Mouse (Mus musculus): Measurements from ENCODE around the gene Nup35. TPM values are rescaled to one million over a fixed set of nuclear protein-coding genes. Genes with fewer than 3 reads are reported as not detected.

Gene Nup35
- polyA plus RNA-seq, 1 experiment from 2014 or later: 51.7 TPM

DNA sequence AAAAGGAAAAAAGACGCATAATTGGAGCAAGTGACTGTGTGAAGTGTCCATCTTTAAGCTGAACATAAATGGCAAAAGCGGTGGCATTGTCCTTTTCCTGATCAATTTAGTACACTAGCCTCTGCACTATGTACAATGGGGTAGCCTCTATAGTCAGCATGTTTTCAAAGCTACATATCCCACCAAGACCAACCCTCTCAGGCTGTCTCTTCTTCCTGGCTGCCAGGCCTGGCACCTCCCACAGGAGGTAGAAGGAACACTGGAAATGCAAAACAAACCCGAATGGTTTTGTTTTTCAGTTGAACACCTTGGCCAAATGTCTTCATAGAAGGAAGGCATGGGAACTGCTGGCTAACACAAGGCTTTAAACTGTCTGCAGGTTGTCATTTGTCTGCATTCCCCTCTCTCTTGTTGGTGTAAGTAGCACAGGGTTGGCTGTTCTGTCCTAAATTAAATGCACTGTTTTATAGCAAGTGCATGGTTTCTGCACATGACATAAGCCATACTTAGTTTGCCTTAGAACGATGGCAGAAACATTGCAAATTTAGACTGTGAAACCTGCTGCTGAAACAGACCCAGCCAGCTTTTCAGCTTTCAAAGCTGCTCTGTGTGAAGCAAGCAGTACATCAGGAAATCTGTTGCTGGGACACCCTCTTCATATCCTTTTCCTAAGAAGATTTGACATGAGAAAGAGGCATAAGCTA is 22.7 kb upstream of the Nup35 start:
- H3K4me2 ChIP-seq (ENCODE audit: low read length): no peak overlapping the region
- ATAC-seq: no peak
- H3K9me3 ChIP-seq (ENCODE audit: control insufficient read depth, low read length): no peaks in the 10 kb centered on the region
- no peaks in the 10 kb centered on the region for H3K27me3 ChIP-seq (replicated peaks; ENCODE audit: control insufficient read depth, insufficient read depth, low read length)
- no peak overlapping the region for H3K4me3 ChIP-seq (ENCODE audit: low read length)
- no peak overlapping the region for H3K9ac ChIP-seq (ENCODE audit: low read depth, low read length)
- H3K4me1 ChIP-seq (ENCODE audit: control insufficient read depth, insufficient read depth, low read depth, low read length): no peaks in the 10 kb centered on the region
- H3K27ac ChIP-seq (ENCODE audit: low read depth, low read length): no peak overlapping the region
- no peaks in the 10 kb centered on the region for H3K36me3 ChIP-seq (ENCODE audit: control insufficient read depth, insufficient read depth, low read length)
- WGBS: 76% methylated on average over 4 of the region's 4 CpGs

DNA sequence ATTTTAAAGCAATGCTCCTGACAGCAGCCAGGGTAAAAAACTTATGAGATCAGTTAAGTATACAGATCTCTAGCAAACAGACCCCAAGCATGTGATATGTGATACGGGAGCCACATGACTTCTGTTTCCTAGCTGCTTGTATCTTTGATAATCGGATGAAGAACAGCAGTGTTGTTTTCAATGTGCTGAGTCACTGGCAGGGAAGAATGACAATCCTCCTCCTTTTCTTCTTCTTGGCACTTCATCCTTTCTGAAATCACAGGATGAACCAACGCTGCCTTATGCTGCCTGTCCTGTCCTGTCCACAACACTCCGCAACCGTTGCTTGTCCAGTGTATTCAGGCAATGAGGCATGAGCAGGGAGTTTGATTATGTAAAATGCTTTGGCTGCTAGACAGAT is 20.1 kb upstream of the Nup35 start:
- Histone ChIP-seq H3K4me3 (ENCODE audit: low read length) (no peak overlapping the region), H3K9me3 (ENCODE audit: control insufficient read depth, low read length) (no peaks in the 10 kb centered on the region), H3K27me3 (replicated peaks; ENCODE audit: control insufficient read depth, insufficient read depth, low read length) (no peaks in the 10 kb centered on the region), H3K4me1 (ENCODE audit: control insufficient read depth, insufficient read depth, low read depth, low read length) (no peaks in the 10 kb centered on the region), H3K9ac (ENCODE audit: low read depth, low read length) (no peak overlapping the region), H3K27ac (ENCODE audit: low read depth, low read length) (no peak overlapping the region), H3K4me2 (ENCODE audit: low read length) (no peak overlapping the region), H3K36me3 (ENCODE audit: control insufficient read depth, insufficient read depth, low read length) (no peaks in the 10 kb centered on the region)
- ATAC-seq: no peak
- 70% methylated on average over 5 of the region's 5 CpGs for WGBS

- Histone ChIP-seq H3K4me3 (ENCODE audit: low read length) (no peak overlapping the region), H3K9me3 (ENCODE audit: control insufficient read depth, low read length) (0 out of 2 replicates have a peak, but pooled peaks cover 2% of the 10 kb centered on the region), H3K27ac (ENCODE audit: low read depth, low read length) (no peak overlapping the region), H3K4me2 (ENCODE audit: low read length) (no peak overlapping the region), H3K4me1 (ENCODE audit: control insufficient read depth, insufficient read depth, low read depth, low read length) (no peaks in the 10 kb centered on the region), H3K27me3 (replicated peaks; ENCODE audit: control insufficient read depth, insufficient read depth, low read length) (no peaks in the 10 kb centered on the region), H3K9ac (ENCODE audit: low read depth, low read length) (no peak overlapping the region), H3K36me3 (ENCODE audit: control insufficient read depth, insufficient read depth, low read length) (no peaks in the 10 kb centered on the region)
- ATAC-seq: no peak
- 84% methylated on average over 3 of the region's 3 CpGs for WGBS
Measured at GRCm38 (mm10) chr2:80599850-80600249, 17.2 kb upstream of the Nup35 start.

DNA sequence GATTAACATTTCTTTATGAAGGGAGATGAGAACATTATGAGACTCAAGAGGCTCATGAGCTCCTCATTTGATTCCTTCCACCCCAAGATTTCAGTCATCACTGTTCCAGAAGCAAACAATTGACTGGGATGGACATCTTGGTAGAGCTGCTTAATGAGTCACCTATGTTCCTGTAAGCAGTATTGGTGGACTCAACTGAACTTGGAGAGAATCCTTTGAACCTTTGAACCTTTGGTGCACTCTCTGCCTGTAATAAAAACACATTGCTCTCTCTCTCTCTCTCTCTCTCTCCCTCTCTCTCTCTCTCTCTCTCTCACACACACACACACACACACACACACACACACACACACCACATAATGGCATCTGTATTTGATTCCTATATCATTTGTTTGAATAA is 16.4 kb upstream of the Nup35 start:
- no peaks in the 10 kb centered on the region for H3K4me1 ChIP-seq (ENCODE audit: control insufficient read depth, insufficient read depth, low read depth, low read length)
- H3K4me3 ChIP-seq (ENCODE audit: low read length): no peak overlapping the region
- 0 out of 2 replicates have a peak, but pooled peaks cover 2% of the 10 kb centered on the region for H3K9me3 ChIP-seq (ENCODE audit: control insufficient read depth, low read length)
- no peaks in the 10 kb centered on the region for H3K36me3 ChIP-seq (ENCODE audit: control insufficient read depth, insufficient read depth, low read length)
- H3K4me2 ChIP-seq (ENCODE audit: low read length): no peak overlapping the region
- H3K9ac ChIP-seq (ENCODE audit: low read depth, low read length): no peak overlapping the region
- no peaks in the 10 kb centered on the region for H3K27me3 ChIP-seq (replicated peaks; ENCODE audit: control insufficient read depth, insufficient read depth, low read length)
- no peak for ATAC-seq
- H3K27ac ChIP-seq (ENCODE audit: low read depth, low read length): no peak overlapping the region

- Histone ChIP-seq H3K27ac (ENCODE audit: low read depth, low read length) (no peak overlapping the region), H3K36me3 (ENCODE audit: control insufficient read depth, insufficient read depth, low read length) (no peaks in the 10 kb centered on the region), H3K27me3 (replicated peaks; ENCODE audit: control insufficient read depth, insufficient read depth, low read length) (no peaks in the 10 kb centered on the region), H3K4me1 (ENCODE audit: control insufficient read depth, insufficient read depth, low read depth, low read length) (no peaks in the 10 kb centered on the region), H3K9ac (ENCODE audit: low read depth, low read length) (no peak overlapping the region), H3K9me3 (ENCODE audit: control insufficient read depth, low read length) (0 out of 2 replicates have a peak, but pooled peaks cover 2% of the 10 kb centered on the region), H3K4me3 (ENCODE audit: low read length) (no peak overlapping the region), H3K4me2 (ENCODE audit: low read length) (no peak overlapping the region)
- no peak for ATAC-seq
- 96% methylated on average over 13 of the region's 13 CpGs for WGBS
Measured at GRCm38 (mm10) chr2:80602756-80603155, 14.3 kb upstream of the Nup35 start.

- Histone ChIP-seq H3K4me1 (ENCODE audit: control insufficient read depth, insufficient read depth, low read depth, low read length) (no peaks in the 10 kb centered on the region), H3K9ac (ENCODE audit: low read depth, low read length) (no peak overlapping the region), H3K9me3 (ENCODE audit: control insufficient read depth, low read length) (0 out of 2 replicates have a peak, but pooled peaks cover 2% of the 10 kb centered on the region), H3K4me2 (ENCODE audit: low read length) (no peak overlapping the region; the same call in 1 of the 2 replicates), H3K27ac (ENCODE audit: low read depth, low read length) (no peak overlapping the region), H3K27me3 (replicated peaks; ENCODE audit: control insufficient read depth, insufficient read depth, low read length) (no peaks in the 10 kb centered on the region), H3K4me3 (ENCODE audit: low read length) (no peak overlapping the region), H3K36me3 (ENCODE audit: control insufficient read depth, insufficient read depth, low read length) (no peaks in the 10 kb centered on the region)
- 78% methylated on average over 19 of the region's 19 CpGs for WGBS
- no peak for ATAC-seq
Measured at GRCm38 (mm10) chr2:80603771-80604426, 13.1 kb upstream of the Nup35 start.

- no peak overlapping the region for H3K27ac ChIP-seq (ENCODE audit: low read depth, low read length)
- H3K27me3 ChIP-seq (replicated peaks; ENCODE audit: control insufficient read depth, insufficient read depth, low read length): no peaks in the 10 kb centered on the region
- 52% methylated on average over 1 of the region's 1 CpGs for WGBS
- no peaks in the 10 kb centered on the region for H3K36me3 ChIP-seq (ENCODE audit: control insufficient read depth, insufficient read depth, low read length)
- no peaks in the 10 kb centered on the region for H3K9me3 ChIP-seq (ENCODE audit: control insufficient read depth, low read length)
- no peak overlapping the region for H3K9ac ChIP-seq (ENCODE audit: low read depth, low read length)
- H3K4me2 ChIP-seq (ENCODE audit: low read length): no peak overlapping the region
- ATAC-seq: no peak
- no peak overlapping the region for H3K4me3 ChIP-seq (ENCODE audit: low read length)
- H3K4me1 ChIP-seq (ENCODE audit: control insufficient read depth, insufficient read depth, low read depth, low read length): no peaks in the 10 kb centered on the region
Measured at GRCm38 (mm10) chr2:80612286-80612685, 4.8 kb upstream of the Nup35 start.

- no peak overlapping the region for H3K9ac ChIP-seq (ENCODE audit: low read depth, low read length)
- H3K27me3 ChIP-seq (replicated peaks; ENCODE audit: control insufficient read depth, insufficient read depth, low read length): no peaks in the 10 kb centered on the region
- H3K4me2 ChIP-seq (ENCODE audit: low read length): no peak overlapping the region
- 73% methylated on average over 2 of the region's 2 CpGs for WGBS
- no peak overlapping the region for H3K4me3 ChIP-seq (ENCODE audit: low read length)
- H3K4me1 ChIP-seq (ENCODE audit: control insufficient read depth, insufficient read depth, low read depth, low read length): peaks cover 3% of the 10 kb centered on the region
- H3K36me3 ChIP-seq (ENCODE audit: control insufficient read depth, insufficient read depth, low read length): no peaks in the 10 kb centered on the region
- H3K9me3 ChIP-seq (ENCODE audit: control insufficient read depth, low read length): no peaks in the 10 kb centered on the region
- ATAC-seq: no peak
- H3K27ac ChIP-seq (ENCODE audit: low read depth, low read length): no peak overlapping the region
Measured at GRCm38 (mm10) chr2:80612796-80613195, 4.2 kb upstream of the Nup35 start.

GRCm38 (mm10) chr2:80618991-80619390 is 2.0 kb downstream of the Nup35 start:
- H3K36me3 ChIP-seq (ENCODE audit: control insufficient read depth, insufficient read depth, low read length): 0 out of 2 replicates have a peak, but pooled peaks cover 2% of the 10 kb centered on the region
- no peak overlapping the region for H3K27ac ChIP-seq (ENCODE audit: low read depth, low read length)
- WGBS: 89% methylated on average over 3 of the region's 3 CpGs
- ATAC-seq: no peak
- no peak overlapping the region for H3K4me2 ChIP-seq (ENCODE audit: low read length)
- H3K9me3 ChIP-seq (ENCODE audit: control insufficient read depth, low read length): no peaks in the 10 kb centered on the region
- H3K27me3 ChIP-seq (replicated peaks; ENCODE audit: control insufficient read depth, insufficient read depth, low read length): no peaks in the 10 kb centered on the region
- H3K9ac ChIP-seq (ENCODE audit: low read depth, low read length): no peak overlapping the region
- no peak overlapping the region for H3K4me3 ChIP-seq (ENCODE audit: low read length)
- peaks cover 9% of the 10 kb centered on the region for H3K4me1 ChIP-seq (ENCODE audit: control insufficient read depth, insufficient read depth, low read depth, low read length)
